Mouse (Mus musculus) liver, adult 2 months (tissue): ENCODE results near the gene Susd1. TPM values are rescaled to one million over a fixed set of nuclear protein-coding genes. Genes with fewer than 3 reads are reported as not detected.

Experiments
- DNase-seq: peaks from one replicate; pipeline ENCODE4 v3.0.0-alpha.2; 2011; ENCODE audit warnings: low read depth, low spot score; ENCODE audit errors: extremely low read depth
- H3K27ac ChIP-seq: fragments of 200-500 bp; replicated peaks from 2 replicates; pipeline ENCODE4 v1.5.1; 2012; ENCODE audit warnings: low read depth, mild to moderate bottlenecking, control low read depth, inconsistent platforms, low read length; ENCODE audit not compliant: insufficient read depth
- H3K27me3 ChIP-seq: fragments of 200-500 bp; 2 replicates; pipeline ENCODE4 v1.6.1; 2012; ENCODE audit warnings: mild to moderate bottlenecking, moderate library complexity, low read length, inconsistent platforms; ENCODE audit not compliant: control insufficient read depth, insufficient read depth
- H3K36me3 ChIP-seq: fragments of 200-500 bp; 2 replicates; pipeline ENCODE4 v1.6.1; 2012; ENCODE audit warnings: low read length, inconsistent platforms; ENCODE audit not compliant: control insufficient read depth, insufficient read depth
- H3K4me1 ChIP-seq: fragments of 200-500 bp; 2 replicates; pipeline ENCODE4 v1.6.1; 2011; ENCODE audit warnings: low read length; ENCODE audit not compliant: control insufficient read depth, insufficient read depth
- H3K4me3 ChIP-seq: fragments of 200-500 bp; 2 replicates; pipeline ENCODE4 v1.5.1; 2011; ENCODE audit warnings: low read depth, mild to moderate bottlenecking, control low read depth, low read length, moderate library complexity; ENCODE audit not compliant: insufficient read depth
- H3K79me2 ChIP-seq: fragments of 200-500 bp; 2 replicates; pipeline ENCODE4 v1.6.1; 2012; ENCODE audit warnings: inconsistent platforms, mild to moderate bottlenecking, low read length, moderate library complexity; ENCODE audit not compliant: control insufficient read depth, insufficient read depth
- H3K9ac ChIP-seq: fragments of 200-500 bp; 2 replicates; pipeline ENCODE4 v1.6.1; 2012; ENCODE audit warnings: low read depth, mild to moderate bottlenecking, control low read depth, inconsistent platforms, low read length
- CTCF ChIP-seq: fragments of 200-500 bp; IDR thresholded peaks from 2 replicates; pipeline ENCODE4 v1.5.1; 2011; ENCODE audit warnings: low read depth, low read length, control low read depth
- POLR2A ChIP-seq: fragments of 200-500 bp; IDR thresholded peaks from 2 replicates; pipeline ENCODE4 v1.6.1; 2011; ENCODE audit warnings: low read length, control low read depth; ENCODE audit not compliant: insufficient read depth; ENCODE audit errors: extremely low read depth
- WGBS: fragments of 180-500 bp; shearing (Covaris S2); methylation state at CpG from one replicate; pipeline ENCODE4 v1.1.7; 2018; 5-methylcytosine and 5-hydroxymethylcytosine counted together
- polyA plus RNA-seq: library from polyadenylated mRNA; depleted of rRNA; stranded (reverse); fragments of >200 nt; gene quantifications from 2 replicates; pipeline ENCODE4 v1.2.3, GENCODE M21; 2012
- total RNA-seq: library from RNA; depleted of rRNA; stranded (reverse); fragments of >200 nt; gene quantifications from 2 replicates; pipeline ENCODE4 v1.2.3, GENCODE M21; 2014

The Susd1 gene
- total and polyA plus RNA-seq, 2 experiments, result 5.5 to 9.7 TPM

DNA sequence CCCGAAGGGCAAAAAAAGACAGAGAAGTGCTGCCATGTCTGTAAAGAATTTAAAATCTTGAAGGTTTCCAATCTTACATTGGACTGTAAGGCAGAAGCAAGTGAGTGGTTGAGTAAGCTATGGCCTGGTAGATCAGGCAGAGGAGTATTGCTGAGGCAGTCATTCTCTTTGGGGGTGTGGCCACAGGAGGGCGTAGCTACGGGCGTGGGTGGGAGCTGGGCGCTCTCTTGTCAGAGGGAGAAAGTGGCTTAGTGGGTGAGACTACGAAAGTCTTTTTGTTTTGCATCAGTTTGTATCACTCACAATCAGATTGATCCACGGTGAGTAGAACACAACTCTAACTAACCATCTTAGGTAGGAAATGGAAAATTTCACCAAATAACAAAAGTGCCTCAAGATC, 160.0 kb downstream of the Susd1 start:
- Histone ChIP-seq H3K79me2 (no peaks in the 10 kb centered on the region), H3K27me3 (no peaks in the 10 kb centered on the region), H3K9ac (no peak overlapping the region), H3K4me3 (no peak overlapping the region), H3K36me3 (no peaks in the 10 kb centered on the region), H3K27ac (no peak overlapping the region), H3K4me1 (0 out of 2 replicates have a peak, but pooled peaks cover 2% of the 10 kb centered on the region)
- TF ChIP-seq CTCF (no peak), POLR2A (no peak)
- WGBS, result 91% methylated on average over 7 of the region's 7 CpGs
- no peak for DNase-seq

DNA sequence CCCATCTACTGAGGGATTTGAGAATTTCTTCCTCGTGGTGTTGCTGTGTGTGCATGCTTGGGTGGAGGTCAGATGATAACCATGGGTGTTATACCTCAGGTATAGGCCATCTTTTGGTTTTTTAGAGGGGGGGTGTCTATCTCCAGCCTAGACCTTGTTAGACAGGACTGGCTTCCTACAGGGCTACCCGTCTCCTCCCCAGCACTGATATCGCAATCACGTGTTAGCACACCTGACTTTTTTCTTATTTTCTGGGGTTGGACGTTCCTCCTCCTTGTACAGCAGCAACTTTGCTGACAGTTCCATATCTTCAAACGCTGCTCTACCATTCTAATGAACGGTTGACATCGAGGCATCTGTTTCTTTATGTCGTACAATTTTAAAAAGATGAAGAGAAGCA, 160.5 kb downstream of the Susd1 start:
- WGBS, result 95% methylated on average over 9 of the region's 9 CpGs
- DNase-seq, result no peak
- Histone ChIP-seq H3K36me3 (no peaks in the 10 kb centered on the region), H3K27ac (no peak overlapping the region), H3K27me3 (no peaks in the 10 kb centered on the region), H3K79me2 (no peaks in the 10 kb centered on the region), H3K4me3 (no peak overlapping the region), H3K4me1 (no peaks in the 10 kb centered on the region), H3K9ac (no peak overlapping the region)
- TF ChIP-seq POLR2A (no peak), CTCF (no peak)

GRCm38 (mm10) chr4:59275956-59276355, 162.5 kb downstream of the Susd1 start:
- TF ChIP-seq POLR2A (no peak), CTCF (no peak)
- Histone ChIP-seq H3K36me3 (no peaks in the 10 kb centered on the region), H3K9ac (no peak overlapping the region), H3K4me1 (no peaks in the 10 kb centered on the region), H3K79me2 (no peaks in the 10 kb centered on the region), H3K27me3 (no peaks in the 10 kb centered on the region), H3K4me3 (no peak overlapping the region), H3K27ac (no peak overlapping the region)
- 72% methylated on average over 2 of the region's 2 CpGs for WGBS
- DNase-seq, result no peak

DNA sequence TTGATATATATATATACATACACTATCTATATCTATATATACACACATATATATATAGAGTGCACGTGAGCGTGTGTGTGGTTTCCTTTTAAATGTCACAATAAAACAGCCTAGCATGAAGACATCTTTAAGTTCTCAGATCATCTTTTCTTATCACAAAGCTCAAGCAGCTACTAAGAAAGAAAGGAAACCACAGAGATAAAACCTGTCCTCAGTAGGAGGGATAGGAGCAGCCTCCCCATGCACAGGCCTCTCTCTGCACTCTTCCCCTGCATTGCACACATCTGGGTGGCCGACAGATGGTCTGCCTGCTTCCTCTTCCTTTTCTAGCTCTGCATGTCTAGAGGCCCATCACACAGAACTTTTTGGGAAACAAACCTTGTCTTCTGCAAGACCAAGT, 162.9 kb downstream of the Susd1 start:
- no peaks in the 10 kb centered on the region for H3K27me3 ChIP-seq
- no peak overlapping the region for H3K9ac ChIP-seq
- 76% methylated on average over 3 of the region's 3 CpGs for WGBS

DNA sequence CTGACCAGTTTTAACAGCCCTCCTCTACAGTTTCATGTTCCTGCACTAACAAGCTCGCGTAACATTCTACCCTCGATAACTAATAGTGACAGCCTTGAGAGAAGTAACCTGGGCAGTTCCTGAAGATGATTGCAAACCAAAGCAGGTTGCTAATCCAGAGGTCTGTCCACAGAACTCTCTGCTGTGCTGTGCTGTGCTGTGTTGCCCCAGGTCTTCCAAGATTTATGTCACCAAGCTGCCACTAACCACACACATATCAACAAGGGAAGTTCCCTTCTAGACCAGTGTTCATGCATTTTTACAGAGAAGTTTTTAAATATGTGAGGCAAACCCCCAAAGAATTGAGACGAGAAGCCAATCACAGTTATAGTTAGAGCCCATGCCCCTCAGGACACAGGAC, 164.3 kb downstream of the Susd1 start:
- no peaks in the 10 kb centered on the region for H3K79me2 ChIP-seq
- H3K9ac ChIP-seq, result no peak overlapping the region
- no peak for TF ChIP-seq CTCF
- no peak for TF ChIP-seq POLR2A
- no peak for DNase-seq
- H3K27me3 ChIP-seq, result no peaks in the 10 kb centered on the region
- no peak overlapping the region for H3K4me3 ChIP-seq
- H3K27ac ChIP-seq, result no peak overlapping the region
- no peaks in the 10 kb centered on the region for H3K36me3 ChIP-seq
- WGBS, result 94% methylated on average over 4 of the region's 4 CpGs
- H3K4me1 ChIP-seq, result no peaks in the 10 kb centered on the region

More for the DNA sequence above, 162.9 kb downstream of the Susd1 start:
- TF ChIP-seq POLR2A, result no peak
- TF ChIP-seq CTCF, result no peak
- H3K36me3 ChIP-seq, result no peaks in the 10 kb centered on the region
- H3K27ac ChIP-seq, result no peak overlapping the region
- no peak overlapping the region for H3K4me3 ChIP-seq
- DNase-seq, result no peak
- no peaks in the 10 kb centered on the region for H3K79me2 ChIP-seq
- H3K4me1 ChIP-seq, result no peaks in the 10 kb centered on the region

- WGBS, result 57% methylated on average over 1 of the region's 1 CpGs
- TF ChIP-seq POLR2A, result no peak
- no peak for DNase-seq
- H3K9ac ChIP-seq, result no peak overlapping the region
- no peaks in the 10 kb centered on the region for H3K4me1 ChIP-seq
- no peak overlapping the region for H3K4me3 ChIP-seq
- no peak overlapping the region for H3K27ac ChIP-seq
- no peaks in the 10 kb centered on the region for H3K27me3 ChIP-seq
- no peaks in the 10 kb centered on the region for H3K79me2 ChIP-seq
- H3K36me3 ChIP-seq, result no peaks in the 10 kb centered on the region
Observed at GRCm38 (mm10) chr4:59273342-59273741, 165.1 kb downstream of the Susd1 start.
